Mouse (Mus musculus): ENCODE results near the gene Arsa. TPM values are rescaled to one million over a fixed set of nuclear protein-coding genes. Genes with fewer than 3 reads are reported as not detected.

Gene Arsa
- total and polyA plus RNA-seq, 3 experiments, result 9.1 to 28.1 TPM; not detected in 1

DNA sequence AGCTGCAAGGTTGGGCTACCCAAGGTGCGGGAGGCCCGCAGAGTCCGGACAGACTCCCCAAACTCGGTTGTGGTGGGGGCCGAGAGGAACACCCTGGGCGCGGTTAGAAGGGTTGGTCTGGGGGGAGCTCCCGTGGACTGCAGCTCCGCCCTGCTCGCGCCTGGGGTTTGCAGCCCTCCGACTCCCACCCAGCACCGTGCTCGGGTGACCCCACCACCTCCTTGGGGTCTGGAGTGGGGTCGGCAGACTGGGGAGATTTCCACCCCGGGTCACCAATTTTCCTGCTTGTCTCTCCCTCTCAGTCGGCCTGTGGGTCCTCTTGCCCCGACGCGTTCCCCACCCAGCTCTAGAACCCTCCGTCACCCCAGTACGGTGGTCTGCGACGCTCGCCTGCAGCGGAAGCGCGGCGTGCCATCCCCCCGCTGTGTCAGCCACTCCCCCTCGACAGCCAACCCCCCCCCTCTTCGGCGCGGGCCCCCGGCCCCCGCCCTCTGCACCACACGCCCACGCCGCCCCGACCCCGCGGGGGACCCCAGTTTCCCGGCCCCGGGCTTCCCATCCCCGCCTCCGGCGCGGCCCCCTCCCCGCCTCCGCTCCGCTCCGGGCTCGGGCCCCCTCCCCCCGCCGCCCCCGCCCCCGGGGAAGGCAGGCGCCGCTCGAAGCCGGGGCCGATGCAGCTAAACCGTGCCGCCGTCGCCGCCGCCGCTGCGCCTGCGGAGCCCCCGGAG lies 21.9 kb upstream of the Arsa start, which contains the start of gene Shank3:
TSS of gene Shank3 (plus strand) at position 663 of the 728 bp plus-strand sequence.
- peak within 1 kb of the TSS; percentile 74 to 97 for H3K4me3 ChIP-seq (ENCODE audit: control insufficient read depth in 1 of 2, insufficient read depth in 1 of 2, low read depth in 2 of 2, low read length in 2 of 2)
- no peaks in the 10 kb centered on the region for H3K27me3 ChIP-seq (ENCODE audit: control insufficient read depth in 1 of 2, insufficient read depth in 2 of 2, low read length in 2 of 2)
- peaks cover 0 to 6% of the 10 kb centered on the region in 2 experiments; a peak in 2 of 4 replicates for H3K36me3 ChIP-seq (ENCODE audit: control insufficient read depth in 1 of 2, insufficient read depth in 2 of 2, low read length in 2 of 2)
- H3K9ac ChIP-seq (ENCODE audit: control insufficient read depth, low read depth, low read length, poor library complexity, severe bottlenecking), result peak within 1 kb of the TSS; percentile 73
- peak; percentile 67 for DNase-seq (ENCODE audit: low read depth, low spot score)
- H3K27ac ChIP-seq (ENCODE audit: control insufficient read depth, low read depth, low read length), result peak within 1 kb of the TSS; percentile 71
- H3K4me1 ChIP-seq (ENCODE audit: control insufficient read depth in 1 of 2, insufficient read depth in 2 of 2, low read length in 2 of 2), result peaks cover 3 to 23% of the 10 kb centered on the region in 2 experiments; a peak in 3 of 4 replicates
- peaks cover 12% of the 10 kb centered on the region for H3K79me2 ChIP-seq (ENCODE audit: control insufficient read depth, insufficient read depth, low read length, poor library complexity)
- TF ChIP-seq ELF1 (IDR thresholded peaks at IDR 0.05; ENCODE audit: low read depth, low read length) (no peak), NRF1 (IDR thresholded peaks at IDR 0.05; ENCODE audit: insufficient read depth, low read depth, low read length, poor library complexity, severe bottlenecking) (no peak), RCOR1 (IDR thresholded peaks at IDR 0.05; ENCODE audit: low read depth, low read length) (no peak), ZMIZ1 (IDR thresholded peaks at IDR 0.05; ENCODE audit: low read depth, low read length) (no peak), CTCF (IDR thresholded peaks at IDR 0.05 in 2 of 3, conservative IDR thresholded peaks at IDR 0.05 in 1 of 3; ENCODE audit: control insufficient read depth in 1 of 3, insufficient read depth in 1 of 3, low read depth in 2 of 3, low read length in 3 of 3, poor library complexity in 1 of 3, severe bottlenecking in 1 of 3) (no peak), ZKSCAN1 (IDR thresholded peaks at IDR 0.05; ENCODE audit: low read depth, low read length) (no peak), HCFC1 (IDR thresholded peaks at IDR 0.05; ENCODE audit: low read depth, low read length) (no peak), BHLHE40 (IDR thresholded peaks at IDR 0.05; ENCODE audit: borderline replicate concordance, low read depth, low read length) (no peak), TCF12 (IDR thresholded peaks at IDR 0.05; ENCODE audit: low read depth, low read length) (no peak), EP300 (IDR thresholded peaks at IDR 0.05; ENCODE audit: low read depth in 1 of 2, low read length in 2 of 2) (no peak), CHD1 (IDR thresholded peaks at IDR 0.05; ENCODE audit: low read depth, low read length) (no peak), POLR2A (IDR thresholded peaks at IDR 0.05; ENCODE audit: control insufficient read depth in 1 of 2, insufficient read depth in 1 of 2, low read depth in 1 of 2, low read length in 2 of 2, poor library complexity in 1 of 2) (no peak), SIN3A (IDR thresholded peaks at IDR 0.05; ENCODE audit: low read length) (0 out of 2 replicates have a peak, but pooled peaks have one; percentile 10), NELFE (IDR thresholded peaks at IDR 0.05; ENCODE audit: low read depth, low read length) (peak; percentile 8; the same call in 1 of the 2 replicates), GATA1 (IDR thresholded peaks at IDR 0.05; ENCODE audit: low read depth, low read length) (no peak), UBTF (IDR thresholded peaks at IDR 0.05; ENCODE audit: borderline replicate concordance, insufficient read depth, low read depth, low read length) (no peak), MEF2A (IDR thresholded peaks at IDR 0.05; ENCODE audit: extremely low read depth, insufficient replicate concordance, low read depth, low read length, poor library complexity, severe bottlenecking) (no peak), MXI1 (IDR thresholded peaks at IDR 0.05; ENCODE audit: low read depth, low read length) (peak; percentile 11; the same call in 1 of the 2 replicates), RAD21 (IDR thresholded peaks at IDR 0.05; ENCODE audit: low read depth, low read length) (no peak), ZC3H11A (IDR thresholded peaks at IDR 0.05; ENCODE audit: low read depth, low read length) (no peak), KAT2A (conservative IDR thresholded peaks at IDR 0.05; ENCODE audit: low read depth, low read length) (no peak), POLR2AphosphoS5 (IDR thresholded peaks at IDR 0.05; ENCODE audit: borderline replicate concordance, low read depth, low read length) (no peak), MAZ (IDR thresholded peaks at IDR 0.05; ENCODE audit: low read depth, low read length) (no peak), GABPA (IDR thresholded peaks at IDR 0.05; ENCODE audit: low read depth, low read length) (no peak)
- H3K9me3 ChIP-seq (replicated peaks; ENCODE audit: insufficient read depth, low read length), result no peaks in the 10 kb centered on the region

Data from MEL (cell line).